Mouse (Mus musculus) megakaryocyte, embryonic 14.5 days (primary cell): ENCODE measurements at regions not wholly inside any gene's neighbourhood (a gene's known extent, or its start where the extent isn't known, plus 50 kb on each side); places are given as distances from the start of the nearest gene placed in this dataset.

Source experiments
- FLI1 ChIP-seq: IDR thresholded peaks from 2 replicates; pipeline ENCODE4 v1.6.1; 2012; ENCODE audit warnings: low read length, inconsistent platforms, mixed read lengths
- GATA1 ChIP-seq: IDR thresholded peaks from 3 replicates; pipeline ENCODE4 v1.6.1; 2012; ENCODE audit warnings: mixed read lengths, low read length, inconsistent platforms, borderline replicate concordance

DNA sequence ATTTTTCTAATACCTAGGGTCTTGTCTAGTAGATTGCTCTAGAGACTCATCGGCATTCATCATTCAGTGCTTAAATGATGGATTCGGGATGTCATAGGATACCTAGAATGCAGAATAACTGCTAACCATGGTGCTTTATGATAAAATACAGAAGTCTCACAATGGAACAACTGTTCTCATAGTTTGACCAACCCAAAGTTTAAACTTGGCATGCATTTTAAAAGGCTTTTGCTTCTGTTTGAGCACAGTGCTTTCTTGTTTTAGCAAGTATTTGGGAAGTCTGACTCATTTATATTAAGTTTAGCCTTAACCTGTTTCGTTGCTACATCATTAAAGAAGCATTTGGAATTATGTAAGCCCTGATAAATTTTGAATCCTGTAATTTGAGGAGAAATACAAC, 64.2 kb upstream of the Itga1 start:
- TF ChIP-seq GATA1: no peak
- TF ChIP-seq FLI1: no peak
